10 mouse cellular contexts compared by ENCODE assay signal in genomic region chr17:46933557-46934348, GRCm38 (mm10). TPM values are rescaled to one million over a fixed set of nuclear protein-coding genes. Genes with fewer than 3 reads are reported as not detected.
A peak's percentile ranks its signal among the peaks of the same experiment; 100 is the strongest.
DNase-seq lines count a peak whose midpoint lies in the region; ATAC-seq and TF ChIP-seq lines count a peak whose summit lies in the region.
"Had no signal": no experiment of that assay in that cellular context is flagged by ENCODE, and none has a peak within 500 bp of the region (broad histone marks: within the 10 kb centered on the region; RNA-seq: fewer than 3 reads in every experiment).

No protein-coding gene starts in this region.

- peak; percentile 72 for TF ChIP-seq CTCF in left cerebral cortex, adult 2 months (IDR thresholded peaks at IDR 0.05)

- peak; percentile 18 for DNase-seq in kidney, adult 11 months
- DNase-seq in MEL-GATA-1-ER (ENCODE audit: extremely low read depth, low read depth) = peak; percentile 28
- DNase-seq in cerebellum, adult 18-20 months = peak; percentile 53 to 60
- DNase-seq in frontal cortex, postnatal 36 days (ENCODE audit: low spot score in 2 of 2) = peak; percentile 58 to 67
- DNase-seq in left cerebral cortex, adult 2 months (ENCODE audit: extremely low spot score in 1 of 2, low spot score in 2 of 2) = peak; percentile 58 to 65
- peak; percentile 24 to 33 for DNase-seq in natural killer cell, adult 2 months (ENCODE audit: low spot score in 2 of 2)
- DNase-seq in thymus, postnatal 0 days (ENCODE audit: low spot score) = peak; percentile 58

- intact Hi-C loops in left cerebral cortex, adult 2 months (cut with DNase I) = loop anchor here (5.0 kb wide), 1 partner anchor 41 kb away; the partner anchor contains the start of gene Tbcc

- no peak overlapping the region for H3K27ac ChIP-seq in kidney, embryonic 16.5 days (ENCODE audit: low read length)
- peak overlapping the region; percentile 87 for H3K27ac ChIP-seq in left cerebral cortex, adult 2 months

- H3K27me3 ChIP-seq in kidney, embryonic 16.5 days (ENCODE audit: insufficient read depth, low read length) = no peaks in the 10 kb centered on the region

- ATAC-seq in kidney, embryonic 16.5 days (ENCODE audit: low FRiP score, low TSS enrichment) = no peak

- no peak overlapping the region for H3K4me3 ChIP-seq in kidney, embryonic 16.5 days (ENCODE audit: low read length)
- H3K4me3 ChIP-seq in left cerebral cortex, adult 2 months = no peak overlapping the region

- no peak overlapping the region for H3K4me2 ChIP-seq in kidney, embryonic 16.5 days (replicated peaks; ENCODE audit: low read depth, low read length)

- H3K9me3 ChIP-seq in kidney, embryonic 16.5 days (ENCODE audit: low read length) = no peaks in the 10 kb centered on the region

- WGBS in kidney, embryonic 16.5 days = 76% methylated on average over 19 of the region's 19 CpGs

- no peak overlapping the region for H3K9ac ChIP-seq in kidney, embryonic 16.5 days (replicated peaks; ENCODE audit: low read length)

- H3K36me3 ChIP-seq in kidney, embryonic 16.5 days (ENCODE audit: insufficient read depth, low read length) = peaks cover 92% of the 10 kb centered on the region

- H3K4me1 ChIP-seq in kidney, embryonic 16.5 days (ENCODE audit: insufficient read depth, low read length) = no peaks in the 10 kb centered on the region

RNA-seq across cellular contexts. Expression of gene Prph2, which starts 23.5 kb away (rescaled TPM):
- polyA plus RNA-seq in kidney, embryonic 16.5 days (2015; fragmentation: Nextera tagmentation; extraction: Ambion mirVana) = 0.09 and 0.14 TPM in 2 replicates
- total RNA-seq in left cerebral cortex, adult 2 months (2021) = not detected
- not detected in 2 replicates for polyA plus RNA-seq in thymus, postnatal 0 days (2015; fragmentation: Nextera tagmentation; extraction: Ambion mirVana)
- total RNA-seq: gastrocnemius, postnatal 36 days had no signal
- polyA plus RNA-seq: neural tube, embryonic 14.5 days had no signal

RNA-seq across cellular contexts. Expression of gene Tbcc, which starts 43.3 kb away (rescaled TPM):
- polyA plus RNA-seq in kidney, embryonic 16.5 days (2015; fragmentation: Nextera tagmentation; extraction: Ambion mirVana) = 49.8 and 54.7 TPM in 2 replicates
- total RNA-seq in left cerebral cortex, adult 2 months (2021) = 10 to 100 TPM; 30.9 to 35.3 TPM
- 54.1 and 60.3 TPM in 2 replicates for polyA plus RNA-seq in thymus, postnatal 0 days (2015; fragmentation: Nextera tagmentation; extraction: Ambion mirVana)
